20 mouse cellular contexts compared by ENCODE assay signal in the genomic region with DNA sequence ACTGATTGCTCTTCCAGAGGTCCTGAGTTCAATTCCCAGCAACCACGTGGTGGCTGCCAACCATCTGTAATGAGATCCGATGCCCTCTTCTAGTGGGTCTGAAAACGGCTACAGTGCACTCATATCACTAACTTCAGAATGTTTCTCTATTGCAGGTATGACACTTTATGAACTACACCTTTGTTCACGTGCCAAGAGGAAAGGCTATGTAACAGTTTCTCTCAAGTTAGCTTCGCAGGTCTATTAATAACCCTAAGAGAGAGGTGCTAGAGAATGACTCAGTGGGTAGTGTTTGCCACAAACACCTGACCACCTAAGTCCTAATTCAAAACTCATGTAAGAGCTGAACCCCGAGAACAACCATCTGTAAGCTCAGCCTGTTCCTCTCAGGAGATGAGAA.
"Had no signal": no experiment of that assay in that cellular context is flagged by ENCODE, and none has a peak within 500 bp of the region (broad histone marks: within the 10 kb centered on the region; RNA-seq: fewer than 3 reads in every experiment).

No protein-coding gene starts in this region.

- H3K9me3 ChIP-seq: liver, embryonic 13.5 days; liver, embryonic 15.5 days; megakaryocyte, embryonic 14.5 days; midbrain, embryonic 13.5 days; midbrain, embryonic 15.5 days; neural tube, embryonic 13.5 days; neural tube, embryonic 15.5 days had no signal

- H3K4me1 ChIP-seq: liver, embryonic 13.5 days; liver, embryonic 15.5 days; megakaryocyte, embryonic 14.5 days; midbrain, embryonic 13.5 days; midbrain, embryonic 15.5 days; neural tube, embryonic 13.5 days; neural tube, embryonic 15.5 days had no signal

- H3K9ac ChIP-seq: liver, embryonic 13.5 days; liver, embryonic 15.5 days; liver, postnatal 0 days; lung, embryonic 14.5 days; midbrain, embryonic 13.5 days; midbrain, embryonic 15.5 days; neural tube, embryonic 13.5 days; neural tube, embryonic 15.5 days had no signal

- H3K27ac ChIP-seq: liver, embryonic 13.5 days; liver, embryonic 15.5 days; macrophage; midbrain, embryonic 13.5 days; midbrain, embryonic 15.5 days; neural tube, embryonic 13.5 days; neural tube, embryonic 15.5 days had no signal

- ATAC-seq: liver, postnatal 0 days; midbrain, embryonic 13.5 days; midbrain, embryonic 15.5 days had no signal

- H3K27me3 ChIP-seq: liver, embryonic 13.5 days; liver, embryonic 15.5 days; megakaryocyte, embryonic 14.5 days; midbrain, embryonic 13.5 days; midbrain, embryonic 15.5 days; neural tube, embryonic 13.5 days; neural tube, embryonic 15.5 days had no signal

- H3K4me2 ChIP-seq: liver, embryonic 11.5 days; liver, embryonic 13.5 days; liver, embryonic 15.5 days; lung, embryonic 14.5 days; midbrain, embryonic 11.5 days; midbrain, embryonic 13.5 days; midbrain, embryonic 15.5 days; neural tube, embryonic 13.5 days; neural tube, embryonic 15.5 days had no signal

- H3K4me3 ChIP-seq: liver, embryonic 13.5 days; liver, embryonic 15.5 days; megakaryocyte, embryonic 14.5 days; midbrain, embryonic 13.5 days; midbrain, embryonic 15.5 days; neural tube, embryonic 13.5 days; neural tube, embryonic 15.5 days had no signal

- H3K36me3 ChIP-seq: liver, embryonic 13.5 days; midbrain, embryonic 15.5 days; neural tube, embryonic 15.5 days had no signal

- DNase-seq: liver, embryonic 13.5 days; liver, postnatal 0 days; lung, embryonic 14.5 days; retina, postnatal 1 day; right cerebral cortex, adult 18-20 months; right cerebral cortex, postnatal 25 days; right cerebral cortex, postnatal 4 days; spleen, adult 18-20 months; thymus, adult 18-20 months; thymus, postnatal 25 days; thymus, postnatal 4 days had no signal
